8 mouse cellular contexts compared by ENCODE assay signal in the genomic region with DNA sequence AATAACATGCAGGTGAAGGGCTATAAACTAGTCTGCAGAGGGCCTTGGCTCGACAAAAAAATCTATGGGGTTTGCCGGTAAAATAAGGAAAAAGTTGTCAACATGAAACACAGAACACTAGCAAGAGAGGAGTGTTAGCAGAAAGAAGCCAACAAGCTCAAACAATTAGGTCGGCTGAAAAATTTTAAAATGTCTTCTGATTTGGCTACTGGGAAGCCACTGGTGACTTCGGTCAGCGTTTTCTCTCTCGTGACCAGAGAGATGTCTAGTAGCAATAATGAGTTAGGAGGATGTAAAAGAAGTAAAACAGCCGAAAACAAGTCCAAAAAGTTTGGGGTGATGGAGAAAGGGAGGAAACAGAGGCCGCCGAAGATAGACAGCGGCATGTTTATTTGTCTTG. TPM values are rescaled to one million over a fixed set of nuclear protein-coding genes. Genes with fewer than 3 reads are reported as not detected.
DNase-seq lines count a peak whose midpoint lies in the region; ATAC-seq and TF ChIP-seq lines count a peak whose summit lies in the region.

No protein-coding gene starts in this region.

- intact Hi-C loops in left cerebral cortex, adult 2 months (cut with DNase I): no loop called here
- intact Hi-C loops in left cerebral cortex, postnatal 10 days (cut with DNase I): no loop called here

- H3K4me2 ChIP-seq in embryonic facial prominence, embryonic 12.5 days (replicated peaks): peak overlapping the region; percentile 70
- H3K4me2 ChIP-seq in hindbrain, postnatal 0 days (ENCODE audit: low read depth, low read length): peak overlapping the region; percentile 64
- H3K4me2 ChIP-seq in midbrain, postnatal 0 days (ENCODE audit: low read depth, low read length, poor library complexity, severe bottlenecking): peak overlapping the region; percentile 65

- no peak for DNase-seq in left cerebral cortex, adult 2 months (ENCODE audit: extremely low spot score in 1 of 2, low spot score in 2 of 2)
- no peak for DNase-seq in left cerebral cortex, postnatal 10 days (ENCODE audit: extremely low spot score in 1 of 2, low spot score in 2 of 2)
- no peak for DNase-seq in hindbrain, postnatal 0 days (ENCODE audit: low spot score)
- no peak for DNase-seq in midbrain, postnatal 0 days (ENCODE audit: low spot score)
- no peak for DNase-seq in urinary bladder, postnatal 4 days (ENCODE audit: low spot score in 2 of 2)
- no peak for DNase-seq in adrenal gland, adult 2 months
- no peak for DNase-seq in urinary bladder, postnatal 25 days (ENCODE audit: low spot score)

- H3K9ac ChIP-seq in embryonic facial prominence, embryonic 12.5 days: peak overlapping the region; percentile 78
- H3K9ac ChIP-seq in hindbrain, postnatal 0 days (replicated peaks; ENCODE audit: low read length): peak overlapping the region; percentile 50
- H3K9ac ChIP-seq in midbrain, postnatal 0 days (replicated peaks; ENCODE audit: low read length, poor library complexity, severe bottlenecking): peak overlapping the region; percentile 69

- H3K4me1 ChIP-seq in embryonic facial prominence, embryonic 12.5 days: peaks cover 19% of the 10 kb centered on the region
- H3K4me1 ChIP-seq in hindbrain, postnatal 0 days (ENCODE audit: insufficient read depth, low read length): no peaks in the 10 kb centered on the region; the same call in 1 of the 2 replicates
- no peaks in the 10 kb centered on the region for H3K4me1 ChIP-seq in midbrain, postnatal 0 days (ENCODE audit: insufficient read depth, low read length)

- TF ChIP-seq CTCF in left cerebral cortex, adult 2 months (IDR thresholded peaks at IDR 0.05): no peak
- TF ChIP-seq CTCF in hindbrain, postnatal 0 days (IDR thresholded peaks at IDR 0.05; ENCODE audit: low read depth): no peak
- TF ChIP-seq CTCF in midbrain, postnatal 0 days (IDR thresholded peaks at IDR 0.05): no peak

- H3K27ac ChIP-seq in left cerebral cortex, adult 2 months: no peak overlapping the region
- peak overlapping the region; percentile 58; the same call in 1 of the 2 replicates for H3K27ac ChIP-seq in embryonic facial prominence, embryonic 12.5 days
- H3K27ac ChIP-seq in hindbrain, postnatal 0 days: peak overlapping the region; percentile 46; the same call in 1 of the 2 replicates
- no peak overlapping the region for H3K27ac ChIP-seq in midbrain, postnatal 0 days (ENCODE audit: low read depth, low read length)

- WGBS in embryonic facial prominence, embryonic 12.5 days: under 1% methylated on average over 10 of the region's 10 CpGs
- 3% methylated on average over 10 of the region's 10 CpGs for WGBS in hindbrain, postnatal 0 days
- 2% methylated on average over 10 of the region's 10 CpGs for WGBS in midbrain, postnatal 0 days

- no peak for ATAC-seq in embryonic facial prominence, embryonic 12.5 days (ENCODE audit: insufficient number of reproducible peaks, insufficient read depth, low FRiP score, low TSS enrichment)
- ATAC-seq in hindbrain, postnatal 0 days: no peak
- ATAC-seq in midbrain, postnatal 0 days (ENCODE audit: low FRiP score): no peak

- no peaks in the 10 kb centered on the region for H3K9me3 ChIP-seq in embryonic facial prominence, embryonic 12.5 days
- H3K9me3 ChIP-seq in hindbrain, postnatal 0 days (ENCODE audit: low read length): no peaks in the 10 kb centered on the region
- H3K9me3 ChIP-seq in midbrain, postnatal 0 days (ENCODE audit: low read length): no peaks in the 10 kb centered on the region

- no peaks in the 10 kb centered on the region for H3K27me3 ChIP-seq in embryonic facial prominence, embryonic 12.5 days
- H3K27me3 ChIP-seq in hindbrain, postnatal 0 days (ENCODE audit: insufficient read depth, low read length): no peaks in the 10 kb centered on the region
- no peaks in the 10 kb centered on the region for H3K27me3 ChIP-seq in midbrain, postnatal 0 days (ENCODE audit: insufficient read depth, low read length)

- H3K36me3 ChIP-seq in embryonic facial prominence, embryonic 12.5 days: no peaks in the 10 kb centered on the region
- H3K36me3 ChIP-seq in hindbrain, postnatal 0 days (ENCODE audit: insufficient read depth, low read length): no peaks in the 10 kb centered on the region
- H3K36me3 ChIP-seq in midbrain, postnatal 0 days (ENCODE audit: insufficient read depth, low read length): no peaks in the 10 kb centered on the region

- peak overlapping the region; percentile 57 for H3K4me3 ChIP-seq in left cerebral cortex, adult 2 months
- peak overlapping the region; percentile 78 for H3K4me3 ChIP-seq in embryonic facial prominence, embryonic 12.5 days
- H3K4me3 ChIP-seq in hindbrain, postnatal 0 days (ENCODE audit: low read length): peak overlapping the region; percentile 68
- H3K4me3 ChIP-seq in midbrain, postnatal 0 days (ENCODE audit: low read depth, low read length): peak overlapping the region; percentile 78

RNA-seq across cellular contexts. Expression of a gene that starts 0.5 kb away (rescaled TPM):
- 10 to 100 TPM; 41.9 to 42.3 TPM for total RNA-seq in left cerebral cortex, adult 2 months (2021)
- total RNA-seq in left cerebral cortex, postnatal 10 days (2021): 10 to 100 TPM; 42.4 TPM
- polyA plus RNA-seq in embryonic facial prominence, embryonic 12.5 days (2016; fragmentation: Nextera tagmentation; extraction: Ambion mirVana): 138 and 143 TPM in 2 replicates
- total RNA-seq in hindbrain, postnatal 0 days (2014; rRNA removed): 66.9 and 105 TPM in 2 replicates
- polyA plus RNA-seq in hindbrain, postnatal 0 days (2015; fragmentation: Nextera tagmentation; extraction: Ambion mirVana): 51.1 and 55.5 TPM in 2 replicates
- 35.9 and 47.6 TPM in 2 replicates for total RNA-seq in midbrain, postnatal 0 days (2014; rRNA removed)
- 43.8 TPM in 2 replicates for polyA plus RNA-seq in midbrain, postnatal 0 days (2015; fragmentation: Nextera tagmentation; extraction: Ambion mirVana)
- 10 to 100 TPM; 35.6 to 54.9 TPM for total RNA-seq in adrenal gland, adult 2 months (2021)
- 11.8 and 16.4 TPM in 2 replicates for polyA plus RNA-seq in adrenal gland, adult 2 months (2012; rRNA removed)

RNA-seq across cellular contexts. Expression of a gene that starts 0.6 kb away (rescaled TPM):
- total RNA-seq in left cerebral cortex, adult 2 months (2021): 10 to 100 TPM; 15.0 to 16.5 TPM
- total RNA-seq in left cerebral cortex, postnatal 10 days (2021): 10 to 100 TPM; 11.6 to 13.7 TPM
- 18.5 and 21.4 TPM in 2 replicates for polyA plus RNA-seq in embryonic facial prominence, embryonic 12.5 days (2016; fragmentation: Nextera tagmentation; extraction: Ambion mirVana)
- 12.7 and 14.1 TPM in 2 replicates for total RNA-seq in hindbrain, postnatal 0 days (2014; rRNA removed)
- polyA plus RNA-seq in hindbrain, postnatal 0 days (2015; fragmentation: Nextera tagmentation; extraction: Ambion mirVana): 17.1 and 17.7 TPM in 2 replicates
- total RNA-seq in midbrain, postnatal 0 days (2014; rRNA removed): 11.0 and 16.7 TPM in 2 replicates
- 15.2 and 16.8 TPM in 2 replicates for polyA plus RNA-seq in midbrain, postnatal 0 days (2015; fragmentation: Nextera tagmentation; extraction: Ambion mirVana)
- 10 to 100 TPM in 1 of 2 experiments, 1 to 10 TPM in 1; 5.2 to 12.5 TPM for total RNA-seq in adrenal gland, adult 2 months (2021)
- polyA plus RNA-seq in adrenal gland, adult 2 months (2012; rRNA removed): 6.3 and 6.8 TPM in 2 replicates

Comparison
In these comparisons a context has a peak if more than half of its experiments do, and no peak if none do; other contexts are left out.
1. H3K27ac ChIP-seq: peak in embryonic facial prominence, embryonic 12.5 days (single experiment) and hindbrain, postnatal 0 days (single experiment); none in left cerebral cortex, adult 2 months (single experiment) and midbrain, postnatal 0 days (single experiment).
2. Peak in every context shown above with its lines, with median percentiles within 50 percentile points of each other: H3K4me3 ChIP-seq, H3K4me2 ChIP-seq and H3K9ac ChIP-seq.